Mouse (Mus musculus) stomach, embryonic 15.5 days (tissue): ENCODE measurements around the gene Trabd. TPM values are rescaled to one million over a fixed set of nuclear protein-coding genes. Genes with fewer than 3 reads are reported as not detected.

Source experiments
- ATAC-seq: fragments of 200-750 bp; cut with Nextera tagmentation; 2 replicates; pipeline ENCODE4 v1.8.0; 2017; ENCODE audit warnings: low read depth, moderate number of reproducible peaks, moderate TSS enrichment; ENCODE audit not compliant: insufficient read depth, low FRiP score
- H3K27ac ChIP-seq: fragments of 300-500 bp; sonication (generic); 2 replicates; pipeline ENCODE4 v1.5.1; 2015; ENCODE audit warnings: mild to moderate bottlenecking, inconsistent platforms
- H3K27me3 ChIP-seq: fragments of 300-500 bp; sonication (generic); replicated peaks from 2 replicates; pipeline ENCODE4 v1.6.1; 2015; ENCODE audit warnings: inconsistent platforms
- H3K36me3 ChIP-seq: fragments of 300-500 bp; sonication (generic); 2 replicates; pipeline ENCODE4 v1.6.1; 2015; ENCODE audit warnings: inconsistent platforms
- H3K4me1 ChIP-seq: fragments of 300-500 bp; sonication (generic); 2 replicates; pipeline ENCODE4 v1.6.1; 2015; ENCODE audit warnings: inconsistent platforms
- H3K4me2 ChIP-seq: fragments of 300-500 bp; sonication (generic); 2 replicates; pipeline ENCODE4 v1.6.1; 2015; ENCODE audit warnings: mild to moderate bottlenecking, inconsistent platforms
- H3K4me3 ChIP-seq: fragments of 300-500 bp; sonication (generic); replicated peaks from 2 replicates; pipeline ENCODE4 v1.5.1; 2015; ENCODE audit warnings: inconsistent platforms
- H3K9ac ChIP-seq: fragments of 300-500 bp; sonication (generic); 2 replicates; pipeline ENCODE4 v1.6.1; 2015; ENCODE audit warnings: inconsistent platforms
- H3K9me3 ChIP-seq: fragments of 300-500 bp; sonication (generic); 2 replicates; pipeline ENCODE4 v1.6.1; 2016; ENCODE audit warnings: inconsistent platforms
- WGBS: fragments of 180-500 bp; shearing (Covaris S2); methylation state at CpG from one replicate; pipeline ENCODE4 v1.1.7; 2015; 5-methylcytosine and 5-hydroxymethylcytosine counted together
- polyA plus RNA-seq: library from polyadenylated mRNA; unstranded; fragments of >200 nt; fragmentation: Nextera tagmentation; extraction: Ambion mirVana; gene quantifications from 2 replicates; pipeline ENCODE4 v1.2.1, GENCODE M21; 2015

The Trabd gene
- polyA plus RNA-seq, 1 experiment from 2014 or later = 57.1 TPM

DNA sequence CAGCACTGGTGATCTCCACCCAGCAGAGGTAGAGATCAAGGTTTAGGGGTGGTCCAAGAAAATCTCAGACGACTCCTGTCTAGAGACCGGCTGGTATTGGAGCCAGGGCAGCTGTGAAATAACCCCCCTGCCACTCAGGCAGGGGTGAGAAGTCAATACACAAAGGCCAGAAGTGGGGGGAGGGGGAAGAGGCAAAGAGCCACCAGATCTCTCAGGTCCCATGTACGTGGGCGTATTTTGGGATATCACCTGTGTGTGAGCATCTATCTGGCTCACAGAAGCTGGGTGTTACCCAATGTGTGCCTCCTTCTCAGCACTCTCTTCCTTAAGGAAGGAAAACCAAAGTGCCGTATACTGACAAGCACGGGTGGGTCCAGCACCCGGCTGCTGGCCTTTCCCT is 11.9 kb upstream of the Trabd start:
- Histone ChIP-seq H3K27me3 (peaks cover 54% of the 10 kb centered on the region), H3K36me3 (no peaks in the 10 kb centered on the region), H3K9me3 (no peaks in the 10 kb centered on the region), H3K4me2 (no peak overlapping the region), H3K27ac (no peak overlapping the region), H3K4me3 (no peak overlapping the region), H3K9ac (no peak overlapping the region), H3K4me1 (peaks cover 5% of the 10 kb centered on the region; the same call in 1 of the 2 replicates)
- 69% methylated on average over 7 of the region's 7 CpGs for WGBS
- ATAC-seq = no peak

DNA sequence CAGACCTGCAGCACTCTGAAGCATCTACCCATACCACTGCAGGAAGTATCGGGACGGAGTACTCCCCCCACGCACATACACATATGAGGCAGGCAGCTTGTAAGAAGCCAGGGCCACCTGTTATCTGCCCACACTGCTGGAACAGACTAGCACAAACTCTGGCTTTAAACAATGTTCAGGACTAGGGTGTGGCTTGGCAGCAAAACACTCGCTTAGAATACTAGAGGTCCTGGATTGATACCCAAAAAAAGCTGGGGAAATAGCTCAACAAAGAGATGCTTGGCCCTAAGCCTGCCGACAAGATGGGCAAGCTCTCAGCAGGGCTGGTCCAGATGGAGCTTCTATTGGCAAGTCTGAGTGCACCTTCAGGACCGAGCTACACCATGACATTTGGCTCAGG is 11.4 kb upstream of the Trabd start:
- WGBS = 62% methylated on average over 6 of the region's 6 CpGs
- H3K27me3 ChIP-seq = peaks cover 54% of the 10 kb centered on the region

DNA sequence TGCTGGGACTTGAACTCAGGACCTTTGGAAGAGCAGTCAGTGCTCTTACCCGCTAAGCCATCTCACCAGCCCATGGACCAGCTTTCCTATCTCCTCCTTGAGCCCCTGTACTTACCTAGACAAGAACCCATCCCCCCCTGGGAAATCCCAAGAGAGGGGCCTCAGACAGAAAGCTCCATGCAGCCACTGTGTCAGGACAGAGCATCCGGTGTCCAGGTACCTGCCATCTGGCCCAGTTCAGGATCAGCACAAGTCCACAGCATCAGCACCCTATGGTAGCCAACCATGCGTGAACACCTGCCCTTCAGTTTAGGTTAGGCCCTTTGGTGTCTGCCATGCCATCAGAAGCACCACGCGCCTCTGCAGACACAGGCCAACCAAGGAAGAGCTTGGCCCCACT is 10.0 kb upstream of the Trabd start:
- 87% methylated on average over 5 of the region's 5 CpGs for WGBS
- H3K9ac ChIP-seq = no peak overlapping the region
- H3K4me1 ChIP-seq = peaks cover 7% of the 10 kb centered on the region; the same call in 1 of the 2 replicates
- no peaks in the 10 kb centered on the region for H3K36me3 ChIP-seq
- no peaks in the 10 kb centered on the region for H3K9me3 ChIP-seq
- H3K27ac ChIP-seq = no peak overlapping the region
- ATAC-seq = no peak
- H3K27me3 ChIP-seq = peaks cover 48% of the 10 kb centered on the region
- H3K4me3 ChIP-seq = no peak overlapping the region
- H3K4me2 ChIP-seq = no peak overlapping the region

More for the DNA sequence above, 11.4 kb upstream of the Trabd start:
- H3K4me3 ChIP-seq = no peak overlapping the region
- no peak overlapping the region for H3K4me2 ChIP-seq
- no peak overlapping the region for H3K27ac ChIP-seq
- no peaks in the 10 kb centered on the region for H3K9me3 ChIP-seq
- peaks cover 7% of the 10 kb centered on the region; the same call in 1 of the 2 replicates for H3K4me1 ChIP-seq
- no peak for ATAC-seq
- no peak overlapping the region for H3K9ac ChIP-seq
- no peaks in the 10 kb centered on the region for H3K36me3 ChIP-seq

DNA sequence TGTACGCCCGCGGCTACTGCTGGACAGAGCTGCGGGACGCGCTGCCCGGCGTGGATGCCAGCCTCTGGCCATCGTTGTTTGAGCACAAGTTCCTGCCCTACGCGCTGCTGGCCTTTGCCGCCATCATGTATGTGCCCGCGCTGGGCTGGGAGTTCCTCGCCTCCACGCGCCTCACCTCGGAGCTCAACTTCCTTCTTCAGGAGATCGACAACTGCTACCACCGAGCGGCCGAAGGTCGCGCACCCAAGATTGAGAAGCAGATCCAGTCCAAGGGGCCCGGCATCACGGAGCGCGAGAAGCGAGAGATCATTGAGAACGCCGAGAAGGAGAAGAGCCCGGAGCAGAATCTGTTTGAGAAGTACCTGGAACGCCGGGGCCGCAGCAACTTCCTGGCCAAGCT is 7.3 kb upstream of the Trabd start:
- ATAC-seq = no peak

DNA sequence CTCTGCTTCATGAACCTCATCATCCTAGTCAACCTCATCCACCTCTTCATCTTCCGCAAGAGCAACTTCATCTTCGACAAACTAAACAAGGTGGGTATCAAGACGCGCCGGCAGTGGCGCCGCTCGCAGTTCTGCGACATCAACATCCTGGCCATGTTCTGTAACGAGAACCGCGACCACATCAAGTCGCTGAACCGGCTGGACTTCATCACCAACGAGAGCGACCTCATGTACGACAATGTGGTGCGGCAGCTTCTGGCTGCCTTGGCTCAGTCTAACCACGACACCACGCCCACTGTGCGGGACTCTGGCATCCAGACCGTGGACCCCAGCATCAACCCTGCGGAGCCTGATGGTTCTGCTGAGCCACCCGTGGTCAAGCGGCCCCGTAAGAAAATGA is 6.7 kb upstream of the Trabd start:
- WGBS = 28% methylated on average over 26 of the region's 26 CpGs
- no peak for ATAC-seq
- peak overlapping the region; percentile 21 for H3K4me3 ChIP-seq
- H3K4me2 ChIP-seq = peak overlapping the region; percentile 47
- no peak overlapping the region for H3K27ac ChIP-seq
- H3K9ac ChIP-seq = no peak overlapping the region
- no peaks in the 10 kb centered on the region for H3K36me3 ChIP-seq
- H3K9me3 ChIP-seq = no peaks in the 10 kb centered on the region
- 0 out of 2 replicates have a peak, but pooled peaks cover 3% of the 10 kb centered on the region for H3K4me1 ChIP-seq
- peaks cover 32% of the 10 kb centered on the region for H3K27me3 ChIP-seq

More for the DNA sequence above, 7.3 kb upstream of the Trabd start:
- H3K4me1 ChIP-seq = 0 out of 2 replicates have a peak, but pooled peaks cover 3% of the 10 kb centered on the region
- H3K9ac ChIP-seq = no peak overlapping the region
- H3K27me3 ChIP-seq = peaks cover 32% of the 10 kb centered on the region
- H3K36me3 ChIP-seq = no peaks in the 10 kb centered on the region
- H3K9me3 ChIP-seq = no peaks in the 10 kb centered on the region
- H3K27ac ChIP-seq = no peak overlapping the region
- 30% methylated on average over 35 of the region's 35 CpGs for WGBS
- peak overlapping the region; percentile 47 for H3K4me2 ChIP-seq
- H3K4me3 ChIP-seq = peak overlapping the region; percentile 21

DNA sequence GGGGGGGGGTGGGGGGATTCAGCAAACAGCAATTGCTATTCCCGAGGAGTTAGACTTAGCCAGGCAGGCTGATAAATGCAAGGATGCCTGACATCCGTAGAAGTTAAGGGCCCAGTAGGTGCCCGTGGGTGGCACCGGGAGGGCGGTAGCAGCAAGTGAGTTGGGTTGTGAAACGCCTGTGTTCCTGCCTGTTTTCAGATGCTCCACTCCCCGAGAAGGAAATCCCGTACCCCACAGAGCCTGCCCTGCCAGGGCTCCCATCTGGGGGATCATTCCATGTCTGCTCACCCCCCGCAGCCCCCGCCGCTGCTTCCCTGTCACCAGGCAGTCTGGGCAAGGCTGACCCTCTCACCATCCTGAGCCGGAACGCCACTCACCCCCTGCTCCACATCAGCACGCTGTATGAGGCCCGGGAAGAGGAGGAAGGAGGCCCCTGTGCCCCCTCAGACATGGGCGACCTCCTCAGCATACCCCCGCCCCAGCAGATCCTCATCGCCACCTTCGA is 5.5 kb upstream of the Trabd start:
- peaks cover 32% of the 10 kb centered on the region for H3K27me3 ChIP-seq
- no peak for ATAC-seq

DNA sequence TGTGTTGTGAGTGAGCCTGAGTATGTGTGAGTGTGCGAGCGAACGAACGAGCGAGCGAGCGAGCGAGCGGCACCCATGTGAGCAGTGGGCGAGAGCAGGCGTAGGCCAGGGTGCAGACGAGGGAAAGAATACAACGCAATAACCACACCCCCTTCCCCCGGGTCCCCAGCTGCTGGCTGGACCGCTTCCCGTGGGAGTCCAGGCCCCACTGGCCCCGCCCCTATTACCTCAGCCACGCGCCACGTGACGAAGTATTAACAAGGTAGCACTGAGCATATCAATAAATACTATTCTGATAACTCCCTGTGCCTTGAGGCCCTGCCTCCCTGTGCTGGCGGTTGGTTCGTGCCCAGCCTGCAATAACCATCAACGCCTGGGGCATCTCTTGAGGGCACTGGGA is 4.3 kb upstream of the Trabd start:
- H3K9me3 ChIP-seq = no peaks in the 10 kb centered on the region
- H3K36me3 ChIP-seq = no peaks in the 10 kb centered on the region
- 62% methylated on average over 24 of the region's 24 CpGs for WGBS
- H3K27me3 ChIP-seq = peaks cover 29% of the 10 kb centered on the region
- H3K4me2 ChIP-seq = no peak overlapping the region
- H3K4me3 ChIP-seq = no peak overlapping the region
- no peak for ATAC-seq
- no peak overlapping the region for H3K27ac ChIP-seq
- H3K9ac ChIP-seq = no peak overlapping the region
- peaks cover 13% of the 10 kb centered on the region for H3K4me1 ChIP-seq

More for the DNA sequence above, 5.5 kb upstream of the Trabd start:
- Histone ChIP-seq H3K9ac (no peak overlapping the region), H3K4me3 (no peak overlapping the region), H3K9me3 (no peaks in the 10 kb centered on the region), H3K36me3 (no peaks in the 10 kb centered on the region), H3K4me1 (peaks cover 3% of the 10 kb centered on the region; the same call in 1 of the 2 replicates), H3K27ac (no peak overlapping the region), H3K4me2 (no peak overlapping the region)
- WGBS = 78% methylated on average over 18 of the region's 19 CpGs

DNA sequence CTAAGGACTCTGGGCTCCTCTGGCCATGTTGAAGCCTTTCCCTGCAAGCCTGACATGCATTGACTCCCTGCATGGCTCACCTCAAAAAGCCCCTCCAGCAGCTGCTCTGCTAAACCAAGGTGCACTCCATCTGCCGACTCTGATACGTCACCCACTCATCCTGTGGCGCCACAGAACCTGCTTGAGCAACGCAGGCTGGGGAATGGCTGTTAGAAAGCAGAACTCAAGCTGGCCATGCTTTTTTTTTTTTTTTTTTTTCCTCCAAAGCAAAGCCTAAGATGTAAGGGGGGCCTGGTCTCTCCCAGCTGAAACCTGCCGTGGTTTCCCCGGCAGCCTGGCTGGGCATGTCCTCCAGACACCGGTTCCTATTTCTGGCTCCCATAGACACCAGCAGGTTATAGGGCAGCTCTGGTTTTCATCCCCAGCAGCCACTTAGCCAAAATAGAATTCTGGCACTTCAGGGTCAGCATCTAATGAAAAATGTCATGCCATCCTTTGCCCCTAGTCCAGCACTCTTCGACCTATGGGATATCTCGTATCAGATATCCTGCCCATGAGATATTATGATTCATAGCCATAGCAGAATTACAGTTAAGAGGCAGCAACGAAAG is 826 bp upstream of the Trabd start:
- no peak overlapping the region for H3K9ac ChIP-seq
- H3K27ac ChIP-seq = no peak overlapping the region
- H3K4me3 ChIP-seq = no peak overlapping the region
- WGBS = 66% methylated on average over 10 of the region's 10 CpGs
- no peak for ATAC-seq
- peaks cover 31% of the 10 kb centered on the region for H3K4me1 ChIP-seq
- no peaks in the 10 kb centered on the region for H3K36me3 ChIP-seq
- H3K4me2 ChIP-seq = no peak overlapping the region
- no peaks in the 10 kb centered on the region for H3K27me3 ChIP-seq
- no peaks in the 10 kb centered on the region for H3K9me3 ChIP-seq

DNA sequence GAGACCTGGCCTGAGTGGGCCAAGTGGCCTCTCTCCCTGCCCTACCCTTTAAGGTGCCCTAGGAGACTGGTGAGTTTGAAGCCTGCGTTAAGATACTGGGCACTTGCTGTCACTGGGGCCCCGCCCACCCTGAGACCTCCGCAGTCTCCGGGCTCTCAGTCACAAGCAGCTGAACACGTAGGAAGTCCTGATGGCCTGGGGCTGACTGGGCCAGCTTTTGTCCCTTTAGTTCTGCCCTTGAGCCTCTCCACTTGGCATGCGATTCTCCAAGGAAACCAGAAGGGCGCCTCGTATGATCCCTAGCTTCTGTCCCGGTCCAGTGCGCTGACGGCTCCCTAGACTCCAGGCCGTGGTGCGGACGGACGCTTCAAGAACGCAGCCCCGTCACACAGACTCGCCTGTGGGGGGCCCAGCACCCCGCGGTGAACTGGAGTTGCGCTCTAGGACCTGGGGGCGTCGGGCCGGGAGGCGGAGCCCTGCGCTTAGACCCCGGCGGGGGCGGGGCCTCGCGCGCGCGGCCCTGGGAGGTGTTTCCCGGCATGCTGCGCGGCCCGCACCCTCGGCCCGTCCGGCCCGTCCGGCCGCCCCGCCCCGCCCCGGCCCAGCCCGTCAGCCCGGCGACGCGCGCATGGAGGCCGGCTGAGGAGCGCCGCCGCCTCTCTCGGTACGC is 689 bp downstream of the Trabd start:
- WGBS = under 1% methylated on average over 44 of the region's 59 CpGs
- peaks cover 31% of the 10 kb centered on the region for H3K4me1 ChIP-seq
- H3K27ac ChIP-seq = peak overlapping the region; percentile 86
- H3K9me3 ChIP-seq = no peaks in the 10 kb centered on the region
- H3K36me3 ChIP-seq = no peaks in the 10 kb centered on the region
- H3K4me3 ChIP-seq = peak overlapping the region; percentile 81
- peak; percentile 90 for ATAC-seq
- H3K27me3 ChIP-seq = no peaks in the 10 kb centered on the region
- H3K4me2 ChIP-seq = peak overlapping the region; percentile 84
- H3K9ac ChIP-seq = peak overlapping the region; percentile 91

DNA sequence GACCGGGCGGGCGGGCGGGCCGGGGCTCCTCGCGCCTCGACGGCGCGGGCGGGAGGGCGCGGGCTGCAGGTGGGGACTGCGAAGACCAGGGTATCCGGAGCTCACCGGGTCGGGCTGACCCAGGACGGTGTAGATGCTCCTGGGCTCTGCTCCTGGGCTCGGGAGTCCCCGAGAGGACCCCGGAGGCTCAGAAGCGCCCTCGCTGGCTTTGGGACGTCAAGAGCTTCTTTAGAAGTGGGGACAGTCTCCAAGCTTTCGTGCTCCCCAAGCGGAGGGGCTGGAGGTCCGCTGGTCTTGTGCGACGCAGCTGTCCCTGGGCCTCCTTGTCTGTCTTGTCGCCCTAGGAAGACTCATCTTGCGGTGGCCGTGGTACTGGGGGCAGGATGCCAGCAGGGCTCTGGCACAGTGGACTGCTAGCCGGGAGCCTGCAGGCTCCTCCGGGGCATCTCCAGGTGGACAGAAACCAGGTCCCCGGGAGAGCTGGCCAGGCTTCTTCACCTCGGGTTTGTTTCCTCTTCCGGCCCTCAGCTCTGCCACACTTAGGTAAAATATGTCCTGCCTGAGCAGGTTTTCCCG is 1.3 kb downstream of the Trabd start:
- peak overlapping the region; percentile 81 for H3K4me3 ChIP-seq
- H3K9ac ChIP-seq = peak overlapping the region; percentile 91
- no peaks in the 10 kb centered on the region for H3K9me3 ChIP-seq
- H3K36me3 ChIP-seq = peaks cover 5% of the 10 kb centered on the region; the same call in 1 of the 2 replicates
- WGBS = 0% methylated on average over 34 of the region's 39 CpGs
- H3K4me1 ChIP-seq = peaks cover 31% of the 10 kb centered on the region
- H3K27ac ChIP-seq = peak overlapping the region; percentile 86
- no peaks in the 10 kb centered on the region for H3K27me3 ChIP-seq
- no peak for ATAC-seq
- peak overlapping the region; percentile 84 for H3K4me2 ChIP-seq

DNA sequence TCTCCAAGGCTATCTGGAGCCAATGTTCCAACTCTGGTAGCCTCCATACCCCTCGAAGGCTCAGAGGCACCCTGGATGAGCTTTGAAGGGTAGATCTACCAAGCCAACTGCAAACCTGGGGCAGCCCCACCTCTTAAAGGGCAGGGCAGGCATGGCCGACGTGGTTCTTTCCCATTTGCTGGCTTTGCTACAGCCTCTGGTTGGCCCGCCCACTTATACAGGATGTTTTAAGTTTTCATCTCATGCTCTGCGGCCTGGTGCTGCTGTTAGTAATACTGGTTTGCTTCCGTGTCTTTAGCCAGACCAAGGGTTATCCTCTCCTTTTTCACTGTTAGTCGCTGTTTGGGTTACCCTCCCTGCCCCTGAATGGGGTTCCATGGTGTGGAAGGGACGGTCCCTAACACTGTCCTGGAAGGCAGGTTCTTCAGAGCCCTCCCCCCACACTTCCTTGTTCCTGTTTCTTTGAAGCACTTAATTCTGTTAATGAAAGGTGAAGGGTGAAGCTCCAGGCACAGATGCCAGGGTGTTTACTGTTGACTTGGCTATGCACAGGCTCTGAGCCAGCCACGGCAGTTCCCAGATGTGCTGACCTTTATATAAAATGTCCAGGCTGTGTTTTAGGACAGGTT is 3.4 kb downstream of the Trabd start:
- 0 out of 2 replicates have a peak overlapping the region, but pooled peaks have one; percentile 81 for H3K4me3 ChIP-seq

More for the DNA sequence above, 3.4 kb downstream of the Trabd start:
- Histone ChIP-seq H3K27ac (0 out of 2 replicates have a peak overlapping the region, but pooled peaks have one; percentile 27), H3K9ac (no peak overlapping the region), H3K4me1 (peaks cover 31% of the 10 kb centered on the region), H3K27me3 (no peaks in the 10 kb centered on the region), H3K4me2 (peak overlapping the region; percentile 84), H3K9me3 (no peaks in the 10 kb centered on the region), H3K36me3 (peaks cover 19% of the 10 kb centered on the region)
- WGBS = 54% methylated on average over 9 of the region's 9 CpGs
- ATAC-seq = no peak
